Mouse (Mus musculus): ENCODE results near the gene Olfr13.
"Not testable (repeated sequence)": the region's sequence is repeated elsewhere in the genome, so short reads cannot be mapped to it uniquely, and the experiment has no call there.

The Olfr13 gene

DNA sequence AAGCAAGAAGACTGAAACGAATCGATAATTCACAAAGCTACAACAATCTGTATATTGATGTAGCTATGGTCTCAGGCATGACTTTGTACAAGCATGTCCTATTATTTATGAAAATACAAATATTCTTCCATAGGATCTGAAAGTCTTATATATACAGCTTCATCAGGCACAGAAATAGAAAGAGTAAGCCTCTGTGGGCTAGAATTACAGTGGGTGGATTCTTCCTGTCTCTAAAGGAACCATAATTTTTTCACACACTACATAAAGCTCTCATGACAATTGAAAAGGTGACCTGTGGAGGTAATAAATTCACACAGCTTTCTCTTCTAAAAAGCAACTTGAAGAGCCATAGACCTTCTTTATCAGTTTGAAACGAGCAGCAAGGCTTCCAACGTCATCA, at the start of gene Olfr13:
TSS of gene Olfr13 (plus strand) at position 301 of the 400 bp plus-strand sequence.
- no peak for DNase-seq (ENCODE audit: extremely low read depth, low read depth)

DNA sequence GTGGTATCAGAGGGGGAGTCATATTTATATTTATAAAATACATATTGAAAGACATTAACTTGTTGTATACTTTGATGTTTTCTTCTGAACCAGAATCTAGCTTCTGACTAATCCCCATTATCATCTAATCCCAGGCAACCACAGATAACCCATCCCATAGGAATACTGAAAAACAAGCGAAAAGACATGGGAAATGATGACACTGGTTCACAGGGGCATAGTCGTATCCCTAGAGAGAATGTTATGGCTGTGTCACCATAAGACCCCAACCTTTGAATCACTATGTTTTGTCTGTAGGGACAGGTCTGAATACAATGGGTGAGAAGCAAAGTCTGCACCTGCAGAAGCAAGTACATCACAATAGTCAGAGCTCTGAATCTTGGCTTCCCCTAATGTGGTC, 25.7 kb upstream of the Olfr13 start, which contains the start of gene Olfr237-ps1:
TSS of gene Olfr237-ps1 (plus strand) at position 301 of the 400 bp plus-strand sequence.
- DNase-seq (ENCODE audit: extremely low read depth, low read depth), result not testable (repeated sequence)

DNA sequence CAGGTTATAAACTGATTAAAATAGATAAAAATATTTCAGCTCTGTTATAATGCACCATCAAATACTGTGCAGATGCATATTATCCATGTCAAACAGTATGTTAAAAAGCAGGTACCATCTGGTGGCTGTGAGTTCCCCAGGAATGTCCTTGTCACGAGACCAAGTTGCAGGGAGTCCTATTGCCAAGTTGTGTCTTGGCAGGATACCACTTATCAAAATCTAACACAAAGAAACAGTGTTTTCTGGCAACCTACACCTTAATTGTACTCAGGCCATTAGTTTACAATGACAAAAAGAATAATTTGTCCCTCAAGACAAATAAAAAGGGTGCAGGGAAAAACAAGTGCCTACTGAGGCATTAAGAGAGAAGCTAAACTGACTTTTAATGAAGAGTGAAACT, 12.4 kb upstream of the Olfr13 start:
- DNase-seq (ENCODE audit: extremely low read depth, low read depth), result no peak

DNA sequence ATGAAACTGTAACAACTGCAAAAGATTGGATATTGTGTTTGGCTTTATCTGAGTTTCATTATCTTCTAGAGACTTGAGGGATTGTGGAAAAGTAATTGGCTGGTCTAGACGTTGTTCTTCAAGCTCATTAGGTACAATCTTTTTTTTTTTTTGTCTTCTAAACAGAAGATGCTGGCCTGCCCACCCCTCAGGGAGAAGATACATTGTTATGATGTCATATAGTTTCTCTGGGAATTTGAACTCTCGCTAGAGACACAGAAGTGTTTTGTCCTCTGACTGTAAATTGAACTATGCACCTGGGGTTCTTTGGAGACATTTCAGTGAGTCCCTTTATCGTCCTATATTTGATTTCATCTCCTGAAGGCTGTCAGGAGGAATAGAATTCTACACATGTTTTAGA, 9.0 kb upstream of the Olfr13 start, which contains the start of gene Olfr437:
TSS of gene Olfr437 (plus strand) at position 301 of the 400 bp plus-strand sequence.
- DNase-seq (ENCODE audit: extremely low read depth, low read depth), result no peak

DNA sequence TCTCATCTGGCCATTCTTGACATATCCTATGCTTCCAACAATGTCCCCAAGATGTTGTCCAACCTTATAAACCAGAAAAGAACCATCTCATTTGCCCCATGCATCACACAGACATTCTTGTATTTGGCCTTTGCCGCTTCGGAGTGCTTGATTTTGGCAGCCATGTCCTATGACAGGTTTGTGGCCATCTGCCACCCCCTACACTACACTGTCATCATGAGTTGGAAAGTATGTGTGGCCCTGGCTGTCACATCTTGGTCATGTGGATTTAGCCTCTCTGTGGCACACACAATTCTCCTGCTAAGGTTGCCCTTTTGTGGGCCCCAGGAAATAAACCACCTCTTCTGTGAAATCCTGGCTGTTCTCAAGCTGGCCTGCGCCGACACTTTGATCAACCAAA, 4.7 kb upstream of the Olfr13 start:
- DNase-seq (ENCODE audit: extremely low read depth, low read depth), result no peak

DNA sequence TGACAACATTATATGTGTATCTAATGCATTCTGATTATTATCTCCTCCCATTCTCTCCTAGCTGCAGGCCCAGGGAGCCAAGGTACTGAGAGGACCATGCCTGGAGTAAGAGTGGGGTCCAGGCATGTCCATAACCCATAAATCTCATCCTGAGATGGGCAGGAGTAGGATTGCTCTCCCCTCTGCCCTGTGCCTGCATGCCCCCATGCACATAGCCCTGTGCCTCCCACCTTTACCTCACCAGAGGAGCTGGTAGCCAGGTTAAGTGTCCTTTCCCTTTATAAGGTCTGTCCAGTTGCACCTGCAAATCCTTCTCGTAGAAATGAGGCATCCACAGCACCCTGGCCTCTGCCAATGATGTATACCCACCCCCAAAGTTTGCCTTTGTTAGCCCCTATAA, 6.2 kb downstream of the Olfr13 start:
- DNase-seq (ENCODE audit: extremely low read depth, low read depth), result no peak

DNA sequence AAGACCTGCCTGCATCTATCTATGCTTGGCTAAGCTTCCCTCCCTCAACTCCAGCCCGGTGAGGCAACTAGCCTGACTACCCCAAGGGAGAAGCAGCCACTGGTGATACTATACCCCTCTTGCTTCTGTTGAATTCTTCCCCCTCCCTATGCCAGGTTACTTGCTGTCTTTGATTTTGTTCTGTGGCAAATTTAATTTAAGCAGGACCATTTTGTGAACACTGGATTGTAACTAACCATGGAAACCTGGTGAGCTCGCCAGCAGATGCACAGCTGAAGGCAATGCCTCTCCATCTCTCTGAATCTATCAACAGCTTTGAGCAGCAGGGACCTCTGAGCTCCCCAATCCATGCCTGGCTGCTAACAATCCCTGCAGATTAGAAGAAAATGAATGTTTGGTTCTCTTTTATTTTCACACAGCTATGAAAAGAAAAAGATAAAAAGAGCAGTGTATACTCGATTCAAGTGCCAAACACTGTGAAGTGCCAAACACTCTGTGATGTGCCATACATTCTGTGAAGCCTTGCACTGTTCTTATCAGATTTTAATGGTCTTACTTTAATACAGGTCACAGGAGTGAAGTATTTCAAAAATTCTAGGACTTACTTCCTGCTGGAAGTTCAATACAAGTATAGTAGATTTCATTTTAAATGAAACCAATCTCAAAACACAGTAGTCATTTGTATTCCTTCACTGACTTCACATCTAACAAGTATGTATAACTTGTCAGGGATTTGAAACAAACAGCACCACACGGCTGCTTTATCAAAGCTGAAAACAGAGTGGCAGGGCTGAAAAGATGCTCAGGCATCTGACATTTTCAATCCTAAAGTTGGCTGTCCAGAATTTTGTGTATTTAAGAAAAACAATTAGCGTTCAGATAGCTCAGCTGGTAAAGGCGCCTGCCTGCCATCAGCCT, 6.9 kb downstream of the Olfr13 start:
- DNase-seq (ENCODE audit: extremely low read depth, low read depth), result no peak

DNA sequence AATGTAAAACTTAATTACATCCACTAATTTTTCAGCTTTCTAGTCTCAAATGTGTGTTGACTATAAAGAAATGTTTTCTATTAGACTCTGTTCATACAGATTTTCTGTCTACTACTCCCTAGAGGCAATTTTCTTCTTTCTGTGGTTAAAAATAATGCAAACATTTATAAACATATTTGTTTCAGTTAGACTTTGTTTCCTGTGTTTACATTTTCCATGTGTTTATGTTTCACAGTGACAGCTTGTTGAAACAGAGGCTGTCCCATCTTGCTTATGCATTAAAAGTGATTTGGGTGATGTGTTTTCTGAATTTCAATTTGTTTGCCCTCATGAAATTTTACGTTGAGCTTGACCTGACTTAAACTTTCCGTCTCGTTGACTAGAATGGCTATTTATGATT, 19.0 kb downstream of the Olfr13 start:
- no peak for DNase-seq (ENCODE audit: extremely low read depth, low read depth)

DNA sequence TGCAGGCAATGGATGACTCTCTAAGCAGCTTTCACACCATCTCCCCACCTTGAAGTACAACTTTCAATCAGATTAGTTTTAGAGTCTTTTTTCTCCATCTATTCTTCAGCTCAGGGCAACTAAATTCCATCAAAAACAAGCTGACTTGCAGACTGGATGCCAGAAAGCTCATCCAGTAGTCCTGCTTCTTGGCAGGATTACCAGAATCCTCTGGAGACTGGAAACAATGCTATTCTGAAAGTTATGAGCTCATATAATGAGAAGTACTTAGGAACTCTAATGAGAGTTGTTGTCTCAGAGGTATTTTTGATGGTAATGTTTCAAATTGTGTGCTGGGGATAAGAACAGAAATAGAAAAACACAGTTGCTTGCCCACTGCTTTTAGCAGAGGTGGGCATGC, 24.8 kb downstream of the Olfr13 start, which contains the start of gene Olfr435:
TSS of gene Olfr435 (plus strand) at position 366 of the 400 bp plus-strand sequence.
- no peak for DNase-seq (ENCODE audit: extremely low read depth, low read depth)

DNA sequence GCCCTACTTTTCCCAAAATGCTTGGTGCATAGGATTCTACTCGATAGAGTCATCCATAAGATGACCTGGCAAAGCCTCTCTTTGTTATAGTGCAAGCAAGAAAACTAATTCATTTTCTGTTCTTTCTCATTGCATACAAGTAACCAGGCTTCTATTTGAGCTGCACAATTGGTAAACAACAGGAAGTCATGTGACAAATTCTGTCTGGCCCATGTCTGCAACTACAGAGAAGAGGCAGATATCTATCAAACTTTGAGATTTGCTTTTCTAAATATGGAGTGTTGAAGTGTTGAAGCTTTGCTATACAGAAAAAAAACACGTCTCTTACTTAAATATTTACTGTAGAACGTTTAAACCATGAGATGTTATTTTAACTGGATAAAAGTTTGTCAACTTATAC, 26.2 kb downstream of the Olfr13 start:
- DNase-seq (ENCODE audit: extremely low read depth, low read depth), result no peak

DNA sequence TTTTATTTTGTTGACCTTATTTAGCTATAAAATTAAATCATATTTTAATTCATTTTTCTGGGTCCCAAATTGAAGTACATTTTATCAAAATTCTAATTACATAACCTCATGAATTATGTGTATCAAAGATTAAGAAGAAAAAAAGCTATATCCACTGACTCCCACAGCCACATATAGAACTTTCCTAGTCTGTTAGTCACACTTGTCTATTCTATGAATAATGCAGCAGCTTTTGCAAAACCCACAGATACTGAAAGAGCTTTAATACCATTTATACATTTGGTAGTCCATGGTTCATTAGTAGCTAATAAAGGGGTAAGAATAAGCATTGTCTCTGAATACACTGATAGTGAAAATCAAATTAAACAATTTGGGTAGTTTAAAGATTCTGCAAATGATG, 30.8 kb downstream of the Olfr13 start:
- no peak for DNase-seq (ENCODE audit: extremely low read depth, low read depth)

DNA sequence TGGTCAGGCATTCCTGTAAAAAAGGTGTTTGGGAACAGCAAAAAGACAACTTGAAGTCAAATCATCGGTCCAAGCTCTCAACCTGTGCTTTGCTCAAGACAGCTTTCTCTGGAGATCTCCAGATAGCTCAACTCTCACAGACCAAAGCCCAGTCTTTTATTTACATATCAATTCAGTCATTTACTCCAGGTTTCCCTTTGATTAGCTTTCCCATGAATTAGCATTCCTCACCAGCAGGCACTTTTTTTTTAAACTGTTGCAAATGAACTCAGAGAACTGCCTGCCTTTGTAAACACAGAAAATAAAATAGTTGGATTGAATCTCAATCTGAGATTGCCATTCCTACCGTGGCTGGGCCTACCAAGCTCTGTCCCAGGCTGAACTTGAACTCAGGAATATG, 33.4 kb downstream of the Olfr13 start:
- DNase-seq (ENCODE audit: extremely low read depth, low read depth), result no peak

DNA sequence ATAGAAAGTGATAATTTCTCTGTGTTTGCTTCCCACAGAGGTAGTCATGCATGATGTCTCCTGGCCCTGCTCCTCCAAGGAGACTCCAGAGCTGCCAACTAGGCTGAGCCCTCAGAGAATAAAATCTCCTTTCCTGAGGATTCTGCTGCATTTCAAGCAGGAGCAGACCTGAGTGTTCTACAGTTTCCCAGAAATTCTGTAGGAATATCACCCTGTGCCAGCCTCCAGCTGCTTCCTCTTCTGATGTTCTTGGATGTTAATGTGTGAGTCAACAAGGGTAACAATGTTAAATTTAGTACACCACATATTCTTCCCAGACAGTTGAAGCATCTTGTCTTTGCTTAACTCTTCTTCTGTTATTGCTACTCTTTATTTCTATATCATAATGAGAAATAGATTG, 40.9 kb downstream of the Olfr13 start, which contains the start of gene Olfr434:
TSS of gene Olfr434 (plus strand) at position 149 of the 400 bp plus-strand sequence.
- not testable (repeated sequence) for DNase-seq (ENCODE audit: extremely low read depth, low read depth)

Data from MEL-GATA-1-ER (cell line).